Mouse (Mus musculus): ENCODE measurements at regions not wholly inside any gene's neighbourhood (a gene's known extent, or its start where the extent isn't known, plus 50 kb on each side); places are given as distances from the start of the nearest gene placed in this dataset.
A peak's percentile ranks its signal among the peaks of the same experiment; 100 is the strongest.
"Not testable (repeated sequence)": the region's sequence is repeated elsewhere in the genome, so short reads cannot be mapped to it uniquely, and the experiment has no call there.

DNA sequence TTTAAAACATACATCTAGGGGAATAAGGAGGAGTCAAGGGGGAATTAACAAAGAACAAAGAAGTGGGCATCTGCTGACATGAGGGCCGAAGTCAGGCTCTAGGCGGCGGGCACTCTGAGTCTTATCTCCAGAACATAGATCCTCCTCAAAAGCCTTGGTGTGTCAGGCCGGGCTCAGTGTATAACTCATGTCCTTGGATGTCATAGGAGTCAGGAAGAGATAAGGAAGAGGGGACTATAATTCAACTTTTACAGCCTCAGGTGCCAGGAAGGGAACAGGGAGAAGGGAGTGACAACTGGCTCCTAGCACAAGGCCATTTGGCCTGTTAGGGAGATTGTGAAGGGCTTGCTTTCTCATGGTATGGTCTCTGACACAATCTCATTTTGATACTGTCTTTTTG lies 185.9 kb upstream of the Ube2e2 start:
- H3K27ac ChIP-seq; H3K36me3 ChIP-seq (ENCODE audit: insufficient read depth, low read length); H3K4me1 ChIP-seq (ENCODE audit: insufficient read depth, low read length); ATAC-seq; H3K27me3 ChIP-seq (ENCODE audit: insufficient read depth, low read length); H3K9ac ChIP-seq (replicated peaks; ENCODE audit: low read length); DNase-seq (ENCODE audit: low spot score); H3K4me3 ChIP-seq (ENCODE audit: low read length); H3K9me3 ChIP-seq (ENCODE audit: low read length); H3K4me2 ChIP-seq (ENCODE audit: low read depth, low read length): not testable (repeated sequence)
- WGBS = 89% methylated on average over 4 of the region's 4 CpGs

DNA sequence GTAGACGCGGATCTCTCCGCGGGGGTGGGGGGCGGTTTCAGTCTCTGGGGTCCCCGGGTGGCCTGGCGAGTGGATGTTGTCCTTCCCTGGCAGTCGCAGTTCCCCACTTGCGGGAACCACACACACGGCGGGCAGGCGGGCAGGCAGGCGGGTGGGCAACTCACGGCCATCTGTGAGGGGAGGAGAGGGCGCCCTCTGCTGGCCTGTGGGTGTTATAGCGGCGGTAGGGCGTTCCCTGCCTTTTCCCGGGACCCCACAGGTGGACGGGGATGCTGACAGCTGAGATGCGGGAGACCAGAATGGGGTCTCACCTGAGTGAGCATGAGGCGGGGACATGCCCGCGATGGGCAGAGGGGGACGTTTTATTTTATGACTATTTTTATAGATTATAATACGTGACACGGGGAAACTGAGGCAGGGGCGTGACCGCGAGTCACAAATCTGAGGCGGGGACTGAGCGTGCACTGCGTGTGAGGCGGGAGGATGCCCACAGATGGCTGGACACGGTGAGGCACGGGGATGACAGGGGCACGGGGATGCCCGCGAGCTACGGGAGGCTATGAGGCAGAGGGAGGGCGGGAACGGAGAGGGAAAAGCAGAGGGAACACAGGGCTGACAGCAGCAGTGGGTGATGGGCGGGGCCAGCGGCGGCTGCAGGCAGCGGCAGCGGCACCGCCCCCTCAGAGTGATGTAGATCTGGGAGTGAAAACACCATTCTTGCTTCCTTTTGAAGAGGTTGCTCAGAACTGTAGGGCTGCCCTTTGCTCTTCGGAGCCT lies 148.1 kb upstream of the Ube2e2 start:
- 1% methylated on average over 47 of the region's 49 CpGs for WGBS
- Histone ChIP-seq H3K9me3 (ENCODE audit: low read length) (no peaks in the 10 kb centered on the region), H3K4me2 (ENCODE audit: low read depth, low read length) (peak overlapping the region; percentile 71), H3K27me3 (ENCODE audit: insufficient read depth, low read length) (no peaks in the 10 kb centered on the region), H3K4me3 (ENCODE audit: low read length) (peak overlapping the region; percentile 43), H3K4me1 (ENCODE audit: insufficient read depth, low read length) (no peaks in the 10 kb centered on the region), H3K9ac (replicated peaks; ENCODE audit: low read length) (peak overlapping the region; percentile 40; the same call in 1 of the 2 replicates), H3K36me3 (ENCODE audit: insufficient read depth, low read length) (no peaks in the 10 kb centered on the region), H3K27ac (peak overlapping the region; percentile 45; the same call in 1 of the 2 replicates)
- ATAC-seq (peak; percentile 88), DNase-seq (ENCODE audit: low spot score) (peak; percentile 76)
- TF ChIP-seq CTCF (IDR thresholded peaks at IDR 0.05; ENCODE audit: low read depth) = peak; percentile 96

DNA sequence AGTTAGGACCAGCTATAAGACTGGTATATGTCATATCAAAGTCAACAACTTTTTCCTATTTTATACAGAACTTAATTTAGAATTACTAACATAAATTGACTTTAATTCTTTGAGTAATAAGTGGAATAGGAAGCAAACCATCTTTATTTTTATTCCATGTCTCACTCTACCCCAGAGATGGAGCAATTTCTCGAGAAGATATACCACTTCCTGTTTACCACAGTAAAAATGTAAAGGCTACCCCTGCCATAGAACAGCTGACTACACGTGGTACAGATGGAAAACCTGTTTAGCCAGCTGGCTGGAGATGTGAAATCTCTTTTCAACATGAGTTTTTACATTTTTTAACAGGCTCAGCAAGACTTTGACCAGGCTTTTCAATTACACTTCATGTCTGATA lies 126.0 kb upstream of the Ube2e2 start:
- no peak overlapping the region for H3K4me2 ChIP-seq (ENCODE audit: low read depth, low read length)
- TF ChIP-seq CTCF (IDR thresholded peaks at IDR 0.05; ENCODE audit: low read depth) = no peak

DNA sequence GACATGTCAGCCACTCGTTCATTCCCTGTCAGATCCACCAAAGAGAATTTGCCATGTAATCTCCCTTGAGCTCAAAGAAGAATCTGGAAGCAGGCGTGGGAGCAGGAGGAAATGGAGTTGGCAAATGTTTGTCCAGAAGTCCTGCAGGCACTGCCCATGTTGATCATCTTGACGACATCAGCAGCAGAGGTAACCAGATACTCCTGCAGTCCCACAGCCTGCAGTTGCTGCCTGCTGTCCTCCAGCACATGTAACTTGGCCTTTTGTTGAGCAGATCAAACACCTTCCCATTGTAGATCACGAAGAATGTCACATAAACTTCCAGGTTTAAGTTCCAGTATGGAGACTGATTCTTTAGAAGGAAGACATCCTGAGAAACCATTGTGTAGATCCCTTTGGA lies 121.3 kb upstream of the Ube2e2 start:
- H3K4me3 ChIP-seq (ENCODE audit: low read length) = no peak overlapping the region
- no peaks in the 10 kb centered on the region for H3K27me3 ChIP-seq (ENCODE audit: insufficient read depth, low read length)
- ATAC-seq (no peak), DNase-seq (ENCODE audit: low spot score) (no peak)
- no peak overlapping the region for H3K9ac ChIP-seq (replicated peaks; ENCODE audit: low read length)
- no peak overlapping the region for H3K4me2 ChIP-seq (ENCODE audit: low read depth, low read length)
- no peaks in the 10 kb centered on the region for H3K36me3 ChIP-seq (ENCODE audit: insufficient read depth, low read length)
- H3K4me1 ChIP-seq (ENCODE audit: insufficient read depth, low read length) = no peaks in the 10 kb centered on the region
- no peak for TF ChIP-seq CTCF (IDR thresholded peaks at IDR 0.05; ENCODE audit: low read depth)
- WGBS = 73% methylated on average over 4 of the region's 4 CpGs
- H3K27ac ChIP-seq = no peak overlapping the region
- no peaks in the 10 kb centered on the region for H3K9me3 ChIP-seq (ENCODE audit: low read length)

More for the DNA sequence above, 126.0 kb upstream of the Ube2e2 start:
- Histone ChIP-seq H3K9me3 (ENCODE audit: low read length) (no peaks in the 10 kb centered on the region), H3K4me3 (ENCODE audit: low read length) (no peak overlapping the region), H3K27me3 (ENCODE audit: insufficient read depth, low read length) (no peaks in the 10 kb centered on the region), H3K27ac (no peak overlapping the region), H3K4me1 (ENCODE audit: insufficient read depth, low read length) (no peaks in the 10 kb centered on the region), H3K36me3 (ENCODE audit: insufficient read depth, low read length) (no peaks in the 10 kb centered on the region), H3K9ac (replicated peaks; ENCODE audit: low read length) (no peak overlapping the region)
- ATAC-seq (no peak), DNase-seq (ENCODE audit: low spot score) (no peak)
- WGBS = 54% methylated on average over 2 of the region's 2 CpGs

DNA sequence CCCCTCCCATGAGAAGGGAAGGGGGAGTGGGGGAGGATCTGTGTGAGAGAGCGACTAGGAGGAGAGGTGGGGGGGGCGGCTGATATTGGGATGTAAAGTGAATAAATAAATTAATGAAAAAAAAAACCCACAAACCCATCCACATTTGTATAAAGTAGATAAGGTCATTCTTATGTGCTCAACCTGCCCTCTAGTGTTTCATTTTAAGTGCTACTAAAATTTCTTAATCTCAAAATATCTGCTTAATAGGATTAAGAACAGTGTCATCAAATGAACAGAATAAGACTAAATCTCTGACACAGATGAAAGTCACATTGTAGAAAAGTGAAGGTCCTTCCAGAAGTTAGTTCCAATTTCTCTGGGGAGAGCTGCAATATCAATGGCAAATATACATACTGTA lies 119.5 kb upstream of the Ube2e2 start:
- not testable (repeated sequence) for H3K27ac ChIP-seq; H3K9ac ChIP-seq (replicated peaks; ENCODE audit: low read length); H3K27me3 ChIP-seq (ENCODE audit: insufficient read depth, low read length); ATAC-seq; H3K4me2 ChIP-seq (ENCODE audit: low read depth, low read length); H3K36me3 ChIP-seq (ENCODE audit: insufficient read depth, low read length); H3K4me1 ChIP-seq (ENCODE audit: insufficient read depth, low read length); H3K9me3 ChIP-seq (ENCODE audit: low read length); H3K4me3 ChIP-seq (ENCODE audit: low read length)
- peak; percentile 11 for DNase-seq (ENCODE audit: low spot score)
- TF ChIP-seq CTCF (IDR thresholded peaks at IDR 0.05; ENCODE audit: low read depth) = peak; percentile 26
- 90% methylated on average over 2 of the region's 2 CpGs for WGBS

DNA sequence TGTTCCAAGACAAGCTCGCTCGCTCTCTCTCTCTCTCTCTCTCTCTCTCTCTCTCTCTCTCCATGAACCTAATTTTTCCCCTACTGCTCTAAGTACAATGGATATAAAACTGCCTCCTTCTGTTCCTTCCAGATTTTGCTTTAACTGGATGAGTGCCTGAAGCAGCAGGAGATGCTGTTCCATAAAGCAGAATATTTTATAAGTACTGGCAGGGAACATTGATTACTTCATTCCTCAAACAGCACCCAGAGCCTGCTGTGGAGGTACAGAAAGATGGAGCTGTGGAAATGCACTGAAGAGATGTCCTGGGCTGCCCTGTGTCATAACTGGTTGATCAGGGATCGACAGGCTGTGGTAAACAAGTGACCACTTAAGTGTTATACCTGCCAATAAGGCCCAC lies 89.8 kb upstream of the Ube2e2 start:
- no peak for DNase-seq (ENCODE audit: low spot score)
- 81% methylated on average over 3 of the region's 3 CpGs for WGBS
- no peak overlapping the region for H3K4me2 ChIP-seq (ENCODE audit: low read depth, low read length)

DNA sequence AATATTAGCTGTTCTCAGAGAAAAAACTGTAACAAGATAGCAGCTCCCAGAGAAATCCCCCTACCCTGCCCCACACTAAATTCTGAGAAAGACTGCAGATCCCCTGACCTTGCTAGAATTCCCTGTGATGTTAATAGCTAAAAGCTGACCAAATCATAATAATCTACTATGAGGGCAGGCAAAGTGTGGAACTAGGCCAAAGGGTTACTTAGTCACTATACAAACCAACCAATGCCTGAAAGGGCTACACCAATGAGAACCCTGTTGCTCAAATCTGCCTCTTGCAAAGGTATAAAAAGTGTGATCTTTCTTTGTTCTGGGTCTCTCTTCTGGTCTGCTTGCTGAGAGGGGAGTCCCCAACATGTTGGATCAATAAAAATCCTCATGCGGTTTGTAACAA lies 69.8 kb upstream of the Ube2e2 start:
- H3K9me3 ChIP-seq (ENCODE audit: low read length) = no peaks in the 10 kb centered on the region
- ATAC-seq = no peak
- H3K4me1 ChIP-seq (ENCODE audit: insufficient read depth, low read length) = no peaks in the 10 kb centered on the region
- H3K4me2 ChIP-seq (ENCODE audit: low read depth, low read length) = no peak overlapping the region
- no peaks in the 10 kb centered on the region for H3K36me3 ChIP-seq (ENCODE audit: insufficient read depth, low read length)
- H3K27ac ChIP-seq = no peak overlapping the region
- H3K9ac ChIP-seq (replicated peaks; ENCODE audit: low read length) = no peak overlapping the region
- 89% methylated on average over 1 of the region's 1 CpGs for WGBS
- no peaks in the 10 kb centered on the region for H3K27me3 ChIP-seq (ENCODE audit: insufficient read depth, low read length)
- no peak for DNase-seq (ENCODE audit: low spot score)
- TF ChIP-seq CTCF (IDR thresholded peaks at IDR 0.05; ENCODE audit: low read depth) = no peak
- no peak overlapping the region for H3K4me3 ChIP-seq (ENCODE audit: low read length)

More for the DNA sequence above, 89.8 kb upstream of the Ube2e2 start:
- no peak for ATAC-seq
- no peaks in the 10 kb centered on the region for H3K27me3 ChIP-seq (ENCODE audit: insufficient read depth, low read length)
- no peak overlapping the region for H3K4me3 ChIP-seq (ENCODE audit: low read length)
- H3K4me1 ChIP-seq (ENCODE audit: insufficient read depth, low read length) = no peaks in the 10 kb centered on the region
- H3K9me3 ChIP-seq (ENCODE audit: low read length) = no peaks in the 10 kb centered on the region
- no peak for TF ChIP-seq CTCF (IDR thresholded peaks at IDR 0.05; ENCODE audit: low read depth)
- no peaks in the 10 kb centered on the region for H3K36me3 ChIP-seq (ENCODE audit: insufficient read depth, low read length)
- no peak overlapping the region for H3K9ac ChIP-seq (replicated peaks; ENCODE audit: low read length)
- no peak overlapping the region for H3K27ac ChIP-seq

Measured in hindbrain, postnatal 0 days (tissue).